Mouse (Mus musculus) telencephalon, adult 2 months (tissue): ENCODE measurements around the gene Snrpd2.

Experiments
- DNase-seq: peaks from one replicate; pipeline ENCODE4 v3.0.0-alpha.2; 2011; ENCODE audit warnings: low read depth, low spot score

Snrpd2 gene

GRCm38 (mm10) chr7:19178035-19178434, 28.5 kb downstream of the Snrpd2 start:
- DNase-seq: no peak

- no peak for DNase-seq
Observed at GRCm38 (mm10) chr7:19178443-19179092, 29.0 kb downstream of the Snrpd2 start.

GRCm38 (mm10) chr7:19179173-19179572, 29.7 kb downstream of the Snrpd2 start:
- no peak for DNase-seq

GRCm38 (mm10) chr7:19179936-19180335, 30.4 kb downstream of the Snrpd2 start:
- DNase-seq: no peak

- DNase-seq: no peak
Observed at GRCm38 (mm10) chr7:19180862-19181429, 31.4 kb downstream of the Snrpd2 start.

- DNase-seq: no peak
Observed at GRCm38 (mm10) chr7:19184250-19184649, 34.7 kb downstream of the Snrpd2 start.

- DNase-seq: no peak
Observed at GRCm38 (mm10) chr7:19184758-19185157, 35.2 kb downstream of the Snrpd2 start.

- DNase-seq: no peak
Observed at GRCm38 (mm10) chr7:19194676-19195075, 45.2 kb downstream of the Snrpd2 start.

- no peak for DNase-seq
Observed at GRCm38 (mm10) chr7:19196676-19197075, 47.2 kb downstream of the Snrpd2 start.

GRCm38 (mm10) chr7:19197985-19198384, 48.5 kb downstream of the Snrpd2 start:
- DNase-seq: no peak

- no peak for DNase-seq
Observed at GRCm38 (mm10) chr7:19201660-19202059, 52.1 kb downstream of the Snrpd2 start.

GRCm38 (mm10) chr7:19202065-19202850, 52.7 kb downstream of the Snrpd2 start:
- no peak for DNase-seq
